Mouse (Mus musculus) left cerebral cortex, adult 9 months (tissue): Measurements from ENCODE around the gene Tsku.

ENCODE experiments used
- DNase-seq, 2 experiments: peaks; one replicate each; pipeline ENCODE4 v3.0.0; 2022; ENCODE audit warnings: low spot score in 2 of 2

Tsku gene

DNA sequence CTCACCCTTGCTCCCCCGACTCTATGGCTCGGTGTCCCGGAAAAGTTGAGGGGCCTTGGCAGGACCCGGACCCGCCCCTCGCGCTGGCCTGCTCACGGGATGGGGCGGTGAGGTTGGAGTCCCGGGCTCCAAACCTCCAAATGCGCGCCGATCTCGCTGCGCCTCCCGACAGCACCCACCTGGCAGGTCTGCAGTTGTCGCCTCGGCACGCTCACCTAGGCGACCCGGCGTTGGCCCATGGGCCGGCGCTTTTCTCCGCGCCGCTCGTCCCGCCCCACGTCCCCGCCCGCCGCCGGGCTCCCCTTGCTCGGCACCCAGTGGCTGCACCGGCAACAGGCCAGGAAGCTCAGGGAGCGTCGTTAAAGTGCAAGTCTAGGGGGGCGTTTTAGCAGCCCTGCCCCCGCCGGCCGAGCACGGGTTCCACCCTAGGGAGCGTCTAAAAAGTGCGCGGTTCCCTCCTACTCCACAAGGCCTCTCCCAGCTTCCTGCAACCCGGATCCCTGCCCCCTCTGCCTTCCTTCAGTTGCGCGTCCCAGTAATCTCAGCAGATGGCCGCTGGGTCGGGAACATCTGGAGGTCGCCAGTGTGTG lies at the start of gene Tsku:
TSS of gene Tsku (minus strand) at position 266 of the 590 bp plus-strand sequence.
- DNase-seq = peak; percentile 48 to 78

DNA sequence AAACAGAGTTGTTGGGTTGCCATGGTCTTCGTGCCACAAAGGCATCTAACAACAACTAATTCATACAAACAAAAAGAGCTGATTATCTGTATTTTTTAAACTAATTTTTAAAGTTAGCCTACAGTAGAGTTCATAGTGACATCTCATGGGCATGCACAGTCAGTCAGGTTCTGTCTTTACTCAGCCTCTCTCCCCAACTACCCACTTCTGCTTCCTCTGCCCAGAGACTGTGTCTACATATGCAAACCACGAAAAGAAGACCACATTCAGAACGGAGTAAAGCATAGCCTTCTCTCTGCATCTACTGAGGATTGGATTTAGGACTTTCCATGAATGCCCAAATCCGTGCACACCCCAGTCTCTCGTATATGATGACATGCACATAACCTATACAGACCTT lies 46.5 kb upstream of the Tsku start:
- DNase-seq = no peak

DNA sequence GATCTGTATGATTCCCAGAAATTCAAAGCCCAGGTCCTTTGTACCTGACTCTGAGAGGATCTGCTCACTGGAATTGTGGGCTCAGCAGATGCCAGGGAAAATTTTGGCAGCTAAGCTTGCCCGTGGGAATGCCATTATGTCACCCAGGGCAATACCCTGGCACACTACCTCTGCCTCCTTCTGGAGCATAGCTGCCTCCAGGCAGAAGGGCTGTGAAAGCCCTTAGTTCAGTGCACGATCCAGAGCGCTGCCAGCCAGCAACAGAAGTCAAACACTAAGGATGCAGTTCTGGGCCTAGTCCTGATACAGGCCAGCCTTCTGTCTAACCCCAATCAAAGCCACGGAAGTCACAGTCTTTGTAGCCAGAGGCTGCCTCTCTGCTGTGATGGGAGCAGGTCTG lies 42.9 kb upstream of the Tsku start:
- no peak for DNase-seq

DNA sequence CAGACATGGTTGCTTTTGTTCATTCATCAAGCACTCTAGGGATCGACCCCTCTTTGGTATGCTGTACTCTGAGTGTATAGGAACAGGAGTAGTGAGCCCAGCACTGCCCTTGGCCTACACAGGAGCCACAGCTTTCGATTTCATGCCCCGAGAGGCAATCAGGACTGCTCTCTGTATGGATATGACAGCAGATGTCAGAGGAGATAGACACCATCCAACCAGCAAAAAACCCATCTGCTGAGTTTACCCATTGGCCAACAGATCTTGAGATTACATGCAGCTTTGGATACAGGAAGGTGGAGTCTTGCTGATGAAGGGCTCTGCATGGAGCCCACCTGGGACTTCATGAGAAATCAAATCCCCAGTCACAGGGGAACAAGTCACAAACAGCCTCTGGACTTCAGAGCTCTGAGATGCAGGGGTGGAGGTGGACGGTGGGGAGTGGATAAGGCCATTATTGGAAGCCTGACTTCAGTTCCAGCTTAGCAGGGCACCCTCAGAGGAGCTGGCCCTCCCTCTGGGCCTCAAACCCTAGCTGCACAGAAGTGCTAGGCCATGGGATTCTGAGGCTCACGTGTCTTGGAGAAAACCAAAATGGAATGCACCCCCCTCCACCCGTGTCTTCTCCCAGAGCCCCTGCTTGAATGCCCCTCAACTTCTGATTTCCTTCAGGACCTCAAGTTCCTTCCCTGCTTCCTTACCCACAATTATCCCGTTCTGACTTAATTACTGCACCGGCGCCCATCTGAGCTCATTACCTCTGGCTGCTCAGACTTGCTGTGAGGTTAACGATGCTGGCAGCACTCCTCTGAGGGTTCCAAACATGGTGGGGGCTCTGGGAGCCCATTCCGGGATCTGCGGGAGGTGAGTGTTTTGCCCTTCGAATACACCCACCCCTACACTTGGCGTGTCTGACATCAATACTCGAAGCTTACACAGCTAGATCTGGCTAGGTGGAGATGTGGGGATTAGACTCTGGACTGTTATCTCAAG lies 41.8 kb upstream of the Tsku start:
- DNase-seq = no peak

DNA sequence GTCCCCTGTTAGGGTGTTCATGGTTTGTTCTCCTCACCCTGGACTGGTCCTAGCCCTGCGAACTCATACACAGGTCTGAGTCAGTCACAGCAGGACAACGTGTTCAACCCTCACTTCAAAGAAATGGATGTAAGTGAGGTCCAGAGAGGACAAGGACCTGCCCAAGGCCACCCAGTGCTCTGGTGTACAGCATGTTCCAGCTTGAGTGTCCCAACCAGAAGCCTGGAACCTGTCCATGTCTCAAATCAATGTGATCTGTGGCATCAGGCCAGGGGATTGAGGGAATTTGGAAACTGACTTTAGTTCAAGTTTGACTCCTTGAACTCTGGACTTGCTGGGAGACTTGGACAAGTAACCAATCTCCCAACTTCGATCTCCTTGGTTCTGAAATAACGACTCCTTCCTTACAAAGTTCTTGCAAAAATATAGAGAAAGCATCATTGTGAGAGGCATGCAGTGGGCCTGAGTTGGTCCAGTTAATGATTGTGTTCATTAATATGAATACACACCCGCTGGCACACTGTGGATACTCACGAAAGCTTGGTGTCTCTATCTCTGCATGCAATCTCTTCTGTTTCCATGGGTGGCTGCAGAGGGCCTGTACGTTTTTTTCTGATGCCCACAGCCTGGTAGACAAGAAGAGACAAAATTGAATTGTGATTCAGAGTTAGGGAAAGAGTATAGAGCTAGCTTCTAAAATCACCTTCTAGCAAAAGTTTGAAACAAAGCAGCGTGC lies 31.5 kb upstream of the Tsku start:
- DNase-seq = no peak

DNA sequence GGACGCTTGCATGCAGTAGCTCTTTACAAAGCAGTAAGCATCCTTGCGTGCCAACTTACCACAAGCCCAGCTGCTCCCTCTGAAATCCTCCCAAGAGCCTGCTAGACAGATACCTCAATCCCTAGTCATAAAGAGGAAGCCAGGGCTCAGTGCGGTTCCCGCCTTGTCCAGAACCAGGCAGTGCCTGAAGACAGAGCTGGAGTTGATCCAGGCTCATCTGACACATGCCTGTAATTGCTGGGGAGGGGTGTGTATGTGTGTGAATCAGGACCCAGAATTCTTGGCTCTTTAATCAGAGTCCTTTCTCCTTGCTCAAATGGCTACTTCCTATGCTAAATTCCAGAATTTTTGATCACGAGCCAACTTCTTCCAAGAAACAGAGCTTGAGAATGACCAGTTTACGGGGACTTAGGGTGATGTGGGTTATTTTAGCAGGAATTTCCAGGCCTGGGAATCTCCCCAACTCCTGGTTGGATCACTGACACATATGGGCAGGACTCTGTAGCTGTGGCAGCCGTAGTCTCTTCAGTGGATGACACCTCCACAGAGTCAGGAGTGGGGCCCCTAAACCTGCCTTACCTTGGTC lies 30.3 kb upstream of the Tsku start:
- no peak for DNase-seq

DNA sequence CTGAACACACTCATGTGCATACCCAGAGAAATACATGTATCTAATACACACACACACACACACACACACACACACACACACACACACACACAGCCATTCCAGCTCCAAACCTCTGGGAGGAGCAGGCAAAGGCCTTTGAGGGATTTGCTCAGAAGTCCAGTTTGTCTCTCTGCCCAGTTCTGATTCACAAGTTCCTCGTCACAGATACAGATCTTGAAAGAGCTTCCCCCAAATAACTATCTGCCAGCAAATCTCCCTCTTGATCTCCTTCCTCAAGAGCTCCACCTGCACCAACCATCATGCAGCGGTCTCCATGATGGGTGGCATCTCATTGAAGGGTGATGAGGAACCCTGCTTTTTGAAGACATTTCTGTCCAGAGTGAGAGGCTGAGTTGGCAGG lies 29.4 kb upstream of the Tsku start:
- no peak for DNase-seq

DNA sequence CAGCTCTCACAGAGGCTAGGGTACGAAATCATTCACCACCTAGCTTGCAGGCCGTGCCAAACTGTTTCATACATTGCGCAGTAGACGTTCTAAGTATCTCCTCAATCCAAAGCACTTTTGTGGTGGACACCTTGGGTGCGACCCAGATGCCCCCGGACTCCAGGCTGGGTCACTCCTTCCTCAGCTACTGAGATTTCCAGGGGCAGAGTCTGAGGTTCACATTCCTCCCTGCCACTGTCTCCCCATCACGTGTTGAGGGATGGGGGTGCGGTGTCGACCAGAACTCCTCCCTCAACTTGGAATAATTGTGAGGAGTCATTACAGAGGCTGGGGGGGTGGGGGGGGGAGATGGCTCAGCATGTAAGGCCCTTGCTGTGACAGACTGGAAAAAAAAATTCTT lies 28.5 kb upstream of the Tsku start:
- no peak for DNase-seq

DNA sequence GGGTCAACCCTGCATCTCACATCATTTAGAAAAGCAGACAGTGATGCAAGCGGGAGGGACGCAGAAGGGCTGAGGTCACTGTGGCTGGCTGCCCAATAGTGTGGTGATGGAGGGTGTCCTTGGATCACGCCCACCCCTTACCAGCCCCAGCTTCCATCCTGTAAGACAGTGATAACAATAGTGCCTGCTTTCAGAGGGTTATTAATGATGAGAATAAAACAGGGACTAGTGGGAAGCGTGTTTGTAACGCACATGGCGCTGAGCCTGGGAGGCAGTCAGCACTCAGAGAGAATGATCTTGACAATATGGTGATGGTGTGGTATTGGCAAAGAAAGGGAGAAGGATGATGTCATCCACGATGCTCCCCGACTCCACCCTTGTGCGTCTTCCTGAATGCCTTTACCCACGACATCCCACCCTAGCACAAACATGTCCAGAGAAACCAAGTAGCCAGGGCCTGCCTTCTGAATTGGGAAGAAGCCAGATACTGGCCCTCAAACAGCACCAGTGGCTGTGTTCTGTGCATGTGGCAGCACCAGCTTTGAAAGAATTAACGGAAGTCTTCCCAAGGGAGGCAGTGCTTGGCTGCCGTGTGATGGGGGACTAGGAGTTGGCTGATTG lies 27.9 kb upstream of the Tsku start:
- no peak for DNase-seq

DNA sequence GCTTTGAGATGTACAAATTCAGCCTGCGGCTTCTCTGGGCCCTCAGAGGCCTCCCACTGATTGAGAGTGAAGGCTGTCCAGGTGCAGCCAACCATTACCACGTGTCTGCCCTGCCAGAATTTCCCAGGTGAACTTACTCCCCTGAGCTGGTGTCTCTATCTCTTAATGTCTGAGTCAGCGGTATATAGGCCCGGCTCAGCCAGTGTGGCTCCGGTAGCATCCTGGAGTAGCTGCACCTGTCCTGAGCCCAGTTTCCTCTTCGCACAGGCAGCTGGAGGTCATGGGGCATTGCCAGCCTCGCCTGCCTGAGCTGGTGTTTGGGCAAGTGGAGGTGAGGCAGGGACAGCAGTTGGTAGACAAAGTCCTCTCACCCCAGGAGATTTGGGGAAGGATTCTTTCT lies 26.1 kb upstream of the Tsku start:
- DNase-seq = no peak

DNA sequence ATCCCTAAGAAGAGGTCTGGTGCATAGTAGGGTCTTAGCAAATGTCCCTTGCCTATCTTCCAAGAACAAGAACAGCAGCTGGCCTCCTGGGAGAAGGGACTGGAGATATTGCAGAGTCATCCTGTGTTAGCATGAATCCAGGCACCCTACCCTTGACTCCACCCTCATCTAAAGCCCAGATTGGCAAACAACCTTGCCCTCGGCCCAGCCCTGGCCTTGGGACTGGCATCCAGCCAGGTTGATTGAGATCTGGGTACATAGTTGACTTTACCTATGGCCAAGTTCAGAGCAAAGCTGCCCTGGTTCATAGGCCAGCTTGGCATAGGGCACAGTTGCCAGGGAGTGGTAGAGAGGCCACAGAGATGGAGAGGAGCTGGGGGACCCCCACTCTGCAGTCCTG lies 24.0 kb upstream of the Tsku start:
- DNase-seq = no peak

DNA sequence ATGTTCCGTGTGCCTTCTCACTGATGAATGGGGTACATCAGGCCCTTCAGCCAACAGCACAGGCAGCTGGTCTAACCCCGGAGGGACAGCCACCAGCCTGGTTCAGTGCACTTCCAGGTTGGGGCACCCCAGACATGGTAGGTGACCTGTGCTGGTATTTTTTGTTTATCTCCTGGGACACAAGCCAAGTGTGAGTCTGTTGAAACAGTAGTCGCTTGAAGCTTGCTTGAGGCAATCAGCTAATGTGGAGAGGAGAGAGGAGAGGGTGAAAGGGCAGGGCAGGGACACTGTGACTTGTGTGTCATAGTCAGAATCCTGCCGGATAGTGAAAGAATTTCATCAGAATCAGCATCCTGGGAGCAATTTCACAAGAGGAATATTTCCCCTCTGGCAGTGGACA lies 22.2 kb upstream of the Tsku start:
- no peak for DNase-seq

DNA sequence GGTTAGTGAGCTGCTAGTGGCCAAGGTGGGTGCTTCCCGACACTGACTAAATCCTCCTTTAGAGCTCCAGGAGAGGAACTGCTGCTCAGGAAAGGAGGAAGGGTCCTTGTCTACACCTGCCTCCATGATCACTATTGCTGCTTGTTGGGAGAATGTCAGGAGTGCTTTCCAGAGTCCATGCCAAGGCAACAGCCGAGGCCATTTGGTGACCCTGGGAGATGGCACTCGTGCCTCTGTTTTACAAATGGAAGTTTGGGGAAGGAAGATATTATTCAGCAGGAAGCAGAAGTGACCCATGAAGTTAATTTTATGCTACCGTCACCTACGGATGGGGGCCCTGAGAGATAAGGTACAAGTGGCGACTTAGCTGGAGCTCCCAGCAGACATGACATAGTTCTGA lies 21.7 kb upstream of the Tsku start:
- no peak for DNase-seq

DNA sequence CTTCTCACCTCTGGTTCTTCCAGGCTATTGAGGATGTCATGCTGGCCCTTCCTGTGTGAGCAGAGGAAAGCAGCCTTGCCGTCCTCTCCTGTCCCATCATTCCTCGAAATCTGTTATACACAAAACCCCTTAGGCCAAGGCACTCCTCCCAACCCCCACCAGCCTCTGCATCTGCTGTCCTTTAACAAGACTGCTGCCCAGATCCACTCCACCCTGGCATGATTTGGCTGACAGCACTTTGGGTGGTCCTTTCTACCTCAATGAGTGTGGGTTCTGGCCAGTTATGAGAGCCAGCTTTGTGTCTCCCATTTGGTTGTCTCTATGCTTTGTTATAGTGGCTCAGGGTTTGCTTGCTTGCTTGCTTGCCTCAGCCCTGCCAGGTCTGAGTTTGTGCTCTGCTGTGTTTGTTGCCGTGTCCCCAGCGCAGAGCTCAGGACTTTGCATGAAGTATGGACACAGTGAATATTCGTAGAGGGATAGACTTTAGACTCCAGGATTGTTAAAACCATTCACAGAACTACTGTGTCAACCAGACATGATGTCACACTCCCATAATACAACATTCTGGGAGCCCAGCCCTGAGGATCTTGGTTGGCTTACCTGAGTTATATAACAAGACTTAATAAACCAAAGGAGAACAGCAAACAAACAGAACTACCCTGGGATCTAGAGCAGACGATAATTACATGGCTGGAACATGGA lies 19.2 kb upstream of the Tsku start:
- DNase-seq = no peak

DNA sequence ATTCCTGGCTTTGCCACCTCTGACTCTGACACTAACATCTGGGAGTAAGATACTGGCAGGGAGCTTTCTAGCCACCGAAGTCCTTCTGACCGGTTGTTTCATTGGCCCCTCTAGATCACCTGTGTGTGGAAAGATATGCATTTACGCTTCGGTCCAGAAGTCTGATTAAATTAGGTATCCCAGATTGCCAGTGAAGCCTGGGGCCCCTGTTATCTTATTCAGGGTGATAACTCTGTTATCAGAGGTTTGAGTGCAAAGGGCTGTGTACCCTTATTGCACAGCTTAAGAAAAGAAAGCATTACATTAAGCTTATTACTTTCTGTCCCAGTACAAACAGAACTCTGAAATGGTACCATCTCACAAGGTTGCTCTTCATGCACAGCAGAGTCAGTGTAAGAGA lies 18.1 kb upstream of the Tsku start:
- DNase-seq = no peak

DNA sequence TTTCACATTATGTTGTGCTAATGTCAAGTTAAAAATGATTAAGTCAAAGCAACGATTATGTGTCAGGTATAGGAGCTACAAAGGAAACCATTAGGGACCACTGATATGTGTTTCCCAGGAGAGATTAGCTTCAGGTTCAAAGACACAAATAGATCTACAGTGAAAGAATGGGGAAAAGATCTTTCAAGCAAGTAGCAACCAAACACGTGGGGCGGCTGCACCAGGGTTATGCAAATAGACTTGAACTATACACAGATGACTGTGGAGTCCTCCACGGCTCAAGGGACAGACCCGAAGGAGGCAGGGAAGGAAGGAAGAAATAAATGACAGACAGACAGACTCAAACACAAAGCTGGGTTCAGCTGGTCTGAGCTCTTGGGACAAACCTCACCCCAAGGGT lies 16.1 kb upstream of the Tsku start:
- no peak for DNase-seq

DNA sequence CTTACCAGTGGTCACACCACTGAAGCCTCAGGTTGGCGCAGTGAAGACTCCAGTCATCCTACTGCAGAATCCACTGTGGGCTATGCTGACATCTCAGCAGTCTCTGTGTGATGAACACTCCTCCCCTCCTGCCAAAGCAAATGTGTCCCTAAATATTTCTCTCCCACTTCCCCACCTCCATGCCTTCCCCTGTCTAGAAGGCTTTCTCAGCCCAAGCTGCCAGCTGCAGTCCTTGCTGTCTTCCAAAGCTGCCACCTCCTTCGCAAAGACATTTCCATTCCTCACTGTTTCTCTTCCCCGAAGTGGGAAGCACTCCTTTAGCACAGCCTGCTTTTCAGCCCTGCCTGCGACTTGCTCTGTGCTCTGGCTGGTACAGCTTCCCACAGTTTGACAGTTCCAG lies 10.0 kb upstream of the Tsku start:
- DNase-seq = peak; percentile 67 to 78

DNA sequence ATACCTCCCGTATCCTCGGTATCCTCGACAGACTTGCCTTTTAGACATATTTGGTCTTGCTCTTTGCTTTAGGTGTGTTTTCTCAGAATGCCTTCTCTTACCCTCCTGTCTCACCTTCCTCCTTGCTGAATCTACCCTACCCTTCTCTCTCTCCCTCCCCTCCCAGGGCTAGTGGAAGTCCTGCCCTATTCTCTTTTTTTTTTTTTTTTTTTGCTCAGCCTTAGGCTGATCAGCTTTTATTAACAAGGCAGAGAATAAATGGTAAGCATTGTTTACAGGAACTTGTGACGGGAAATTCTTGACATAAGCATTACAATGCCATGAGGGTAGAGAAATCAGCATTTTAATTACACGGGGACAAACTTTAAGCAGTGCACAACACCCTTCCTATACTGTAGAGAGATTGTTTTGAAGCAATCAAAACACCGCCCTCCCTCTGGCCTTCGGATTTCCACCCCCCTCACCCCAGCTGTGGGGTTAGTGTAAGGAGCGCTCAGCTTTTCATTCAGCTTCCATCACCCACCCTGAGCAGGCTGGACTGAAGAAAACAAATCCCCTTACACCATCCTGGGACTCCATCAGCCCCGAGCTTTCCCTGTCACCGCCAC lies 8.7 kb upstream of the Tsku start:
- no peak for DNase-seq

DNA sequence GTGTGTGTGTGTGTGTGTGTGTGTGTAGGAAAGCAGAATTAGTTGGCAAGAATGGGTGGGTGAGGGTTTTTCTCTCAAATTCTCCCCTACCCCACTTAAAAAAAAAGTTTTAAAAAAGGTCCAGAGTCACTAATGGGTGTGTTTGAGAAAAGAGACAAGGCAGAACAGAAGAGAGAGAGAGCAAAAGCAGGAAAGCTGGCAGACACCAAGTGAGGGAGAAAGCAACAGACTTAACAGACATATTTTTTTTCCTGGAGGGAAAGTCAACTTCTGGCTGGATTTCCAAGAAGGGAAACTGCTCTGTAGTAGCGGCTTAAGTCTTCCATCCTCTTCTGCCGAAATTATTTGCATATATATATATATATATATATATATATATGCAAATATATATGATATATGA lies 534 bp upstream of the Tsku start:
- DNase-seq = no peak

DNA sequence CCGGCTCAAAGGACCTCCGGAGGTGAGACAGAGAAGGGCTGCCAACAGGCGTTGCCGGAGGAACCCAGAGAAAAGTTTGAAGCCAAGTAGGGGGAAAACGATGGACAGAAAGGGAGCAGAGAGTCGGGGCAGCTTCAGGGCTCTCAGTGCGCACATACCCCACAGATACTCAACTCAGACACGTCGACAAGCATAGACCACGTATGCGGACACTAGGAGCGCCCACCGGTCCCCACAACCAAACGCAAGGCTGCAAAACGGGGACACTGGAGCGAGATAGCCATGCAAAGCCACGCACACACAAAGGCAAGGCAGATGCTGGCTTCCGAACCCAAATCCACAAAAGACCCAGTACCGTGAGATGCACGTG lies 522 bp downstream of the Tsku start:
- no peak for DNase-seq
